Mouse (Mus musculus): ENCODE measurements around the gene Trappc10. TPM values are rescaled to one million over a fixed set of nuclear protein-coding genes. Genes with fewer than 3 reads are reported as not detected.
"Not testable (repeated sequence)": the region's sequence is repeated elsewhere in the genome, so short reads cannot be mapped to it uniquely, and the experiment has no call there.

Trappc10 gene
- polyA plus RNA-seq, 2 experiments = 19.0 to 32.4 TPM

- H3K4me2 ChIP-seq (replicated peaks; ENCODE audit: low read depth, low read length, severe bottlenecking) = no peak overlapping the region
- DNase-seq (ENCODE audit: low spot score) = no peak
Observed at GRCm38 (mm10) chr10:78216376-78217083, 27.9 kb downstream of the Trappc10 start.

GRCm38 (mm10) chr10:78214371-78214770 is 30.1 kb downstream of the Trappc10 start:
- WGBS = 98% methylated on average over 9 of the region's 9 CpGs

More at GRCm38 (mm10) chr10:78216376-78217083, 27.9 kb downstream of the Trappc10 start:
- peaks cover 82% of the 10 kb centered on the region for H3K36me3 ChIP-seq (ENCODE audit: control insufficient read depth, insufficient read depth, low read length)
- no peaks in the 10 kb centered on the region for H3K27me3 ChIP-seq (ENCODE audit: control insufficient read depth, insufficient read depth, low read length)
- H3K9ac ChIP-seq (ENCODE audit: low read depth, low read length, severe bottlenecking) = no peak overlapping the region
- no peak for ATAC-seq (ENCODE audit: low FRiP score, low read depth)
- no peaks in the 10 kb centered on the region for H3K9me3 ChIP-seq (ENCODE audit: control insufficient read depth, low read length)
- no peaks in the 10 kb centered on the region for H3K4me1 ChIP-seq (ENCODE audit: control insufficient read depth, insufficient read depth, low read length)
- 88% methylated on average over 6 of the region's 6 CpGs for WGBS
- no peak for TF ChIP-seq POLR2A (IDR thresholded peaks at IDR 0.05; ENCODE audit: borderline replicate concordance, extremely low read depth, insufficient read depth, insufficient read length)
- no peak overlapping the region for H3K27ac ChIP-seq (replicated peaks; ENCODE audit: low read depth, low read length)
- no peak overlapping the region for H3K4me3 ChIP-seq (replicated peaks; ENCODE audit: low read length)

GRCm38 (mm10) chr10:78211311-78211710 is 33.1 kb downstream of the Trappc10 start:
- Histone ChIP-seq H3K4me3 (replicated peaks; ENCODE audit: low read length) (no peak overlapping the region), H3K27ac (replicated peaks; ENCODE audit: low read depth, low read length) (no peak overlapping the region), H3K27me3 (ENCODE audit: control insufficient read depth, insufficient read depth, low read length) (no peaks in the 10 kb centered on the region), H3K4me1 (ENCODE audit: control insufficient read depth, insufficient read depth, low read length) (no peaks in the 10 kb centered on the region), H3K9me3 (ENCODE audit: control insufficient read depth, low read length) (no peaks in the 10 kb centered on the region), H3K4me2 (replicated peaks; ENCODE audit: low read depth, low read length, severe bottlenecking) (no peak overlapping the region), H3K9ac (ENCODE audit: low read depth, low read length, severe bottlenecking) (no peak overlapping the region), H3K36me3 (ENCODE audit: control insufficient read depth, insufficient read depth, low read length) (peaks cover 87% of the 10 kb centered on the region)
- DNase-seq (ENCODE audit: low spot score) (no peak), ATAC-seq (ENCODE audit: low FRiP score, low read depth) (no peak)
- TF ChIP-seq POLR2A (IDR thresholded peaks at IDR 0.05; ENCODE audit: borderline replicate concordance, extremely low read depth, insufficient read depth, insufficient read length) = no peak
- WGBS = 69% methylated on average over 6 of the region's 6 CpGs

More at GRCm38 (mm10) chr10:78214371-78214770, 30.1 kb downstream of the Trappc10 start:
- Histone ChIP-seq H3K27me3 (ENCODE audit: control insufficient read depth, insufficient read depth, low read length) (no peaks in the 10 kb centered on the region), H3K27ac (replicated peaks; ENCODE audit: low read depth, low read length) (no peak overlapping the region), H3K9ac (ENCODE audit: low read depth, low read length, severe bottlenecking) (no peak overlapping the region), H3K9me3 (ENCODE audit: control insufficient read depth, low read length) (no peaks in the 10 kb centered on the region), H3K4me3 (replicated peaks; ENCODE audit: low read length) (no peak overlapping the region), H3K4me1 (ENCODE audit: control insufficient read depth, insufficient read depth, low read length) (no peaks in the 10 kb centered on the region), H3K36me3 (ENCODE audit: control insufficient read depth, insufficient read depth, low read length) (peaks cover 83% of the 10 kb centered on the region), H3K4me2 (replicated peaks; ENCODE audit: low read depth, low read length, severe bottlenecking) (no peak overlapping the region)
- no peak for TF ChIP-seq POLR2A (IDR thresholded peaks at IDR 0.05; ENCODE audit: borderline replicate concordance, extremely low read depth, insufficient read depth, insufficient read length)
- no peak for ATAC-seq (ENCODE audit: low FRiP score, low read depth)
- DNase-seq (ENCODE audit: low spot score) = no peak

- no peak overlapping the region for H3K4me3 ChIP-seq (replicated peaks; ENCODE audit: low read length)
- H3K9ac ChIP-seq (ENCODE audit: low read depth, low read length, severe bottlenecking) = no peak overlapping the region
- ATAC-seq (ENCODE audit: low FRiP score, low read depth) (no peak), DNase-seq (ENCODE audit: low spot score) (no peak)
- H3K36me3 ChIP-seq (ENCODE audit: control insufficient read depth, insufficient read depth, low read length) = peaks cover 86% of the 10 kb centered on the region
- H3K4me2 ChIP-seq (replicated peaks; ENCODE audit: low read depth, low read length, severe bottlenecking) = no peak overlapping the region
- H3K4me1 ChIP-seq (ENCODE audit: control insufficient read depth, insufficient read depth, low read length) = no peaks in the 10 kb centered on the region
- H3K27ac ChIP-seq (replicated peaks; ENCODE audit: low read depth, low read length) = no peak overlapping the region
- WGBS = 92% methylated on average over 4 of the region's 4 CpGs
- no peaks in the 10 kb centered on the region for H3K27me3 ChIP-seq (ENCODE audit: control insufficient read depth, insufficient read depth, low read length)
- TF ChIP-seq POLR2A (IDR thresholded peaks at IDR 0.05; ENCODE audit: borderline replicate concordance, extremely low read depth, insufficient read depth, insufficient read length) = no peak
- H3K9me3 ChIP-seq (ENCODE audit: control insufficient read depth, low read length) = no peaks in the 10 kb centered on the region
Observed at GRCm38 (mm10) chr10:78201182-78201581, 43.3 kb downstream of the Trappc10 start.

GRCm38 (mm10) chr10:78192933-78193332 is 51.5 kb downstream of the Trappc10 start:
- no peak overlapping the region for H3K9ac ChIP-seq (ENCODE audit: low read depth, low read length, severe bottlenecking)
- H3K4me2 ChIP-seq (replicated peaks; ENCODE audit: low read depth, low read length, severe bottlenecking) = no peak overlapping the region
- no peak for TF ChIP-seq POLR2A (IDR thresholded peaks at IDR 0.05; ENCODE audit: borderline replicate concordance, extremely low read depth, insufficient read depth, insufficient read length)
- no peaks in the 10 kb centered on the region for H3K4me1 ChIP-seq (ENCODE audit: control insufficient read depth, insufficient read depth, low read length)
- no peaks in the 10 kb centered on the region for H3K9me3 ChIP-seq (ENCODE audit: control insufficient read depth, low read length)
- 90% methylated on average over 5 of the region's 5 CpGs for WGBS
- peaks cover 94% of the 10 kb centered on the region for H3K36me3 ChIP-seq (ENCODE audit: control insufficient read depth, insufficient read depth, low read length)
- H3K27me3 ChIP-seq (ENCODE audit: control insufficient read depth, insufficient read depth, low read length) = no peaks in the 10 kb centered on the region
- H3K27ac ChIP-seq (replicated peaks; ENCODE audit: low read depth, low read length) = no peak overlapping the region
- no peak overlapping the region for H3K4me3 ChIP-seq (replicated peaks; ENCODE audit: low read length)
- ATAC-seq (ENCODE audit: low FRiP score, low read depth) = no peak
- DNase-seq (ENCODE audit: low spot score) = no peak

GRCm38 (mm10) chr10:78186076-78186475 is 58.4 kb downstream of the Trappc10 start:
- H3K4me3 ChIP-seq (replicated peaks; ENCODE audit: low read length); H3K4me2 ChIP-seq (replicated peaks; ENCODE audit: low read depth, low read length, severe bottlenecking); H3K27me3 ChIP-seq (ENCODE audit: control insufficient read depth, insufficient read depth, low read length); ATAC-seq (ENCODE audit: low FRiP score, low read depth); H3K4me1 ChIP-seq (ENCODE audit: control insufficient read depth, insufficient read depth, low read length); H3K27ac ChIP-seq (replicated peaks; ENCODE audit: low read depth, low read length); DNase-seq (ENCODE audit: low spot score); H3K9me3 ChIP-seq (ENCODE audit: control insufficient read depth, low read length); H3K9ac ChIP-seq (ENCODE audit: low read depth, low read length, severe bottlenecking): not testable (repeated sequence)
- peaks cover 57% of the 10 kb centered on the region for H3K36me3 ChIP-seq (ENCODE audit: control insufficient read depth, insufficient read depth, low read length)
- WGBS = 86% methylated on average over 4 of the region's 4 CpGs

Measured in limb, embryonic 14.5 days (tissue).